Mouse (Mus musculus) myocyte (in vitro differentiated cells): Measurements from ENCODE around the gene Phlpp2.
A peak's percentile ranks its signal among the peaks of the same experiment; 100 is the strongest.

Experiments used
- CEBPB ChIP-seq: IDR thresholded peaks from 2 replicates; pipeline ENCODE4 v1.6.1; 2011; ENCODE audit warnings: mild to moderate bottlenecking, moderate library complexity; ENCODE audit not compliant: poor library complexity, insufficient read depth, severe bottlenecking
- E2F4 ChIP-seq: IDR thresholded peaks from one replicate; pipeline ENCODE4 v1.6.1; 2011; ENCODE audit warnings: mild to moderate bottlenecking, control low read depth, moderate library complexity; ENCODE audit not compliant: insufficient read depth
- MAX ChIP-seq: IDR thresholded peaks from one replicate; pipeline ENCODE4 v1.6.1; 2011; ENCODE audit warnings: low read depth, mild to moderate bottlenecking, control low read depth
- MYOD1 ChIP-seq, 3 experiments: IDR thresholded peaks; one replicate each; pipeline ENCODE4 v1.6.1; 2011; ENCODE audit warnings: control low read depth in 2 of 3, low read depth in 2 of 3, mild to moderate bottlenecking in 2 of 3, moderate library complexity in 1 of 3; ENCODE audit not compliant: insufficient read length in 2 of 3, control insufficient read depth in 1 of 3
- MYOG ChIP-seq, 3 experiments: IDR thresholded peaks; one replicate each; pipeline ENCODE4 v1.6.1; 2011; ENCODE audit warnings: control low read depth in 2 of 3, low read depth in 2 of 3, mild to moderate bottlenecking in 2 of 3; ENCODE audit not compliant: insufficient read length in 2 of 3, control insufficient read depth in 1 of 3, insufficient read depth in 1 of 3
- POLR2A ChIP-seq: IDR thresholded peaks from one replicate; pipeline ENCODE4 v1.6.1; 2011; ENCODE audit warnings: low read depth, mild to moderate bottlenecking, control low read depth, moderate library complexity; ENCODE audit not compliant: insufficient read length
- POLR2AphosphoS2 ChIP-seq: IDR thresholded peaks from one replicate; pipeline ENCODE4 v1.6.1; 2011; ENCODE audit warnings: low read depth, control low read depth; ENCODE audit not compliant: insufficient read length
- REST ChIP-seq: IDR thresholded peaks from one replicate; pipeline ENCODE4 v1.6.1; 2011; ENCODE audit warnings: mild to moderate bottlenecking, control low read depth, moderate library complexity; ENCODE audit not compliant: insufficient read depth, insufficient read length
- TCF12 ChIP-seq: IDR thresholded peaks from one replicate; pipeline ENCODE4 v1.6.1; 2011; ENCODE audit warnings: mild to moderate bottlenecking, control low read depth; ENCODE audit not compliant: poor library complexity, insufficient read depth, severe bottlenecking
- TCF3 ChIP-seq: IDR thresholded peaks from one replicate; pipeline ENCODE4 v1.6.1; 2011; ENCODE audit warnings: low read depth, control low read depth; ENCODE audit not compliant: insufficient read length
- USF1 ChIP-seq: IDR thresholded peaks from one replicate; pipeline ENCODE4 v1.6.1; 2011; ENCODE audit warnings: low read depth, mild to moderate bottlenecking, control low read depth, moderate library complexity

GRCm38 (mm10) chr8:109868003-109868679 lies at the start of gene Phlpp2:
- TF ChIP-seq MYOD1 (IDR thresholded peaks at IDR 0.05; ENCODE audit: control insufficient read depth in 1 of 3, insufficient read length in 2 of 3, low read depth in 2 of 3) (peak in 1 of 3 experiments; percentile 3), CEBPB (no peak), POLR2A (peak; percentile 59), MYOG (IDR thresholded peaks at IDR 0.05; ENCODE audit: control insufficient read depth in 1 of 3, insufficient read depth in 1 of 3, insufficient read length in 2 of 3, low read depth in 2 of 3) (no peak), E2F4 (peak; percentile 12), MAX (no peak), POLR2AphosphoS2 (no peak), USF1 (no peak), TCF12 (no peak), TCF3 (no peak), REST (no peak)
